Mouse (Mus musculus): ENCODE results near the gene Ntrk3.

Ntrk3 gene

GRCm38 (mm10) chr7:78440476-78440875 lies 297.3 kb downstream of the Ntrk3 start:
- DNase-seq, result no peak

DNA sequence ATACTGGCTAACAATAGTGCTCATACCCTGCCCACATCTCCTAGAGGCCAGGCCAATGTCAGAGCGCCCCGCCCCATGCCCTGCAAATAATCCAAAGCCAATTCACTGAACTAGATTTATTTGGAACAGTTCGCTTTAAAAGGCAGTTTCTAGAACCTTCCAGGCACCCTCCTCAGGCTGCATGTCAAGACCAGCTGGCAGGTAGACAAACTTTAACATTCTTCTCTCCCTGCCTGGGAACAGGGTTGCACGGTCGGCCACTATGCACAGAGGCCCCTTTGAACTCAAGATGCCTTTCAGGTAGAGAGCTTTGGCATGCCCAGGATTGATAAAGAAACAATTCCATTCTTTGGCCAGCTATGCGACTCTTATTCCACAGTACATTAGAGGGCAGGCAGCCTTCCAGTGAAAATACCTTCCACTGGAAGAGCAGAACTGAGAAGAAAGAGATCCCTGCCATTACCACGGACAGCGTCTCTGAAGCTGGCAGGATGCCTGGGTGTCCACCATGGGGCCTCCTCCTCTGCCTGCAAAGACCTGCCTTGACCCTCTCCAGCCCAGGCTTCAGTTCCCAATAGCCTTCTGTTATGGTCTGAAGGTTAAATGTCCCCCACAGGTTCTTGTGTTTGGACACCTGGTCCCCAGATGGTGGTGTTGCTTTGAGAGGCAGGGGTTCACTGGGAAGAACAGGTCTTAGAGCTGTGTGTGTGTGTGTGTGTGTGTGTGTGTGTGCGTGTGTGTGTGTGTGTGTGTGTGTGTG lies 298.3 kb downstream of the Ntrk3 start:
- DNase-seq, result no peak

DNA sequence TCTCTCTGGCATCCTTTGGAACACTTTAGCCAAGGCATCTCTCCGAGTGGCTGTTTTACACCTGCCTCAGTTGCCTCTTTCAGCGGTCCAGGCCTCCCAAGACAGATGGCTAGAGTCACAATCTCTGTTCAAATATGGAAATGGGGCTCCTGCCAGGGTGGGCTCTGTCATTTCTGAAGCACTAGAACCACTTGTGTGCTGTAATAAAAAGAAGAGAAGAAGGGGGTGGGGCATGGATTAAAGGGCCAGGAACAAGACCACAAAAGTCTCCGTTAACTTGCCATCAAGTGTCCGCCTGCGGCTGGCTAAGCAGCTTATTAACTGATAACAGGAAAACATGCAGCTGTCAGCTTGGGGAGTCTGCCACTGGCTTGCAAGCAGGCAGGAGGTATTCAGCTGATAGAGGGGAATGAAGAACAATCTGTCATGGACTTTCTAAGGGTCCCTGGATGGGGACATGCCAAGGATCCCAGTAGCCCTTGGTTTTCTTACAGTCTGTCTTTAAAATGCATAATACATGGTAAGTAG lies 304.1 kb downstream of the Ntrk3 start:
- no peak for DNase-seq

DNA sequence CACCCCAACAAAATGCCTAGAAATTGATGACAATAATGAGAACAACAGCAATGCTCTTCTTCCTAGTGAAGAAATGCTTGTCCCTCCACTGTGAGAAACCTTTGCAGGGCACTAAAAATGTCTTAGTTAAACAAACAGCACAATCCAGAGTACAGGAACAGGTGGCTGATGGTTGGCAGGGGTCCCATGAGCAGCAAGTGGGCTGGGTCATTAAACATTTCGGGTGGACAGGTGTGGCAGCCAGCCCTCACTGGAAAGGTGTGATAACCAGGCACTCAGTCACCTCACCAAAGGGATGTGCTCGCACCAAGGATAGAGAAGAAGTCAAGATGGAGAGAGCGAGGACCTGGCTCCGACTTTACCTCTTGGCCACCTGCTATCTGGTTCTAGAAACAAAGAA lies 306.2 kb downstream of the Ntrk3 start:
- DNase-seq, result no peak

GRCm38 (mm10) chr7:78412172-78412571 lies 325.6 kb downstream of the Ntrk3 start:
- DNase-seq, result no peak

GRCm38 (mm10) chr7:78409970-78410369 lies 327.8 kb downstream of the Ntrk3 start:
- no peak for DNase-seq

GRCm38 (mm10) chr7:78406641-78407291 lies 331.0 kb downstream of the Ntrk3 start:
- no peak for DNase-seq

GRCm38 (mm10) chr7:78404481-78404880 lies 333.3 kb downstream of the Ntrk3 start:
- DNase-seq, result no peak

GRCm38 (mm10) chr7:78402495-78402894 lies 335.3 kb downstream of the Ntrk3 start:
- no peak for DNase-seq

DNA sequence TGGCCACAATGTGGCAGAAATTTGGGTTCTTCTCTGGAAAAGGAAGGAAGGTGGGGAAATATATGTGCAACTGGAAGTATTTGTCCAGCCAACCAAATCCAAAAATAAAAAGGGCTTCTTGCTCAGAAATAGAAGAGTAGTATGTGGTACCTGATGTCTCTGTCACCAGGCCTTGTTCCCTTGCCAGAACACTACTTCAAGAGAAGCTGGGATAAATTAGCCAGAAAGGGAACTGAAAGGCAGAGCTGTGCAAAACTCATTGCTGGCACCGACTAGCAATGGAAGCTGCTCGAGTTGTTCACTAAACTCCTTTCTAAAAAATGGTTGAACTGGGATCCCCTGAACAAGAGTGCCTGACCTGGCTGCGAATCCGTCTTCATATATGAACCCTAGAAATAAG lies 337.6 kb downstream of the Ntrk3 start:
- no peak for DNase-seq

DNA sequence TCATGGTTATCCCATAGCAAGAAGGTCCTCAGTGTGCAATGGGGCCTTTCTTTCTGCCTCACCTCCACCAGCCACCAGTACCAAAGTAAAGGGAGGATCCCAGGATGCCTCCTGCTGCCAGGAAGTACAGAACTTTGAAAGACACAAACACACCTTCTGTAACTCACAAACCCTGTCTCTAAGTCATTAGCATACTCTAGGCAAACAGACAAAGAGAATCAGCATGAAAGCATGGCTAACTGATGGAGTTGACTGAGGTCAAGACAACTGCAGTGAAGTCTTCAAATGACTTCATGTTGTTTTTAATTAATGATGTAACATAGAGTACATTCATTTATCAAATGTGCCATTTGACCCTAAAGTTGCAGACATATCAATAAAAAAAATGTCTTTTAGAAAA lies 339.4 kb downstream of the Ntrk3 start:
- no peak for DNase-seq

- DNase-seq, result no peak
Measured at GRCm38 (mm10) chr7:78397215-78397614, 340.6 kb downstream of the Ntrk3 start.

- no peak for DNase-seq
Measured at GRCm38 (mm10) chr7:78390019-78390418, 347.8 kb downstream of the Ntrk3 start.

DNA sequence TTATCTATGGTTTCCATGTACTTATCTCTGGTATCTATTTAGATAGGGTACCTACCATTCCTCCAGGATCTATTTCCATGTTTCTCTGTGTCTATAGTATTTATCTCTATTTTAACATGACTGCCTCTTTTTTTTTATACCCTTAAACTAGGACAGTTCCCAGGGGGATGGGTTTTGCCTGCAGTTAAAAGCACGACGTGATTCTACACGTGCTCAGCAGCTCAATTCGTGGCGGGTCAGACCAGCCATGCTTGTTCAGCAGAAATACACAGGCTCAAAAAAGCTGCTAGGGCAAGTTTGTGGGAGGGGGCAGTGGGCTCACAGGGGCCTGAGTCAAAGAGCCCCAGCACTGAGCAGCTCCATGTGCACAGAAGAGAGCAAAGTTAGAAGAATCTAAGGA lies 349.7 kb downstream of the Ntrk3 start:
- no peak for DNase-seq

DNA sequence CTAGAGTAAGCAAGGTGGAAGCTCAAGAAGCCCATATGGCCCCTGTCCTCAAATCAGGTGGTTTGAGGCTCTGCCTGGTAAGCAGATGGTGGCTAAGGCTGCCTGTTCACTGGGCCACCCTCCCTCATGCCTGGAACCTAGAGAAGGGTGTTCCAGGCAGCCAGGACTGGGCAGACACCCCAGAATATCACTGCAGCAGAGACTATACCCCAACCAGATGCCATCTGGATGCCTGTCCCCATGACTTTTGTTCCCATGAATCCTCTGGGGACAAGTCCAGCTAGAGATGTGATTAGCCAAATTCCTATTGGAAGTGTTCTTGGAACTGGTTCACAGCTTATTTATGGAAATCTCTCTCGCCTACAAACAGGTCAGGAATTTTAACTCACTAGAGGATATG lies 351.8 kb downstream of the Ntrk3 start:
- no peak for DNase-seq

DNA sequence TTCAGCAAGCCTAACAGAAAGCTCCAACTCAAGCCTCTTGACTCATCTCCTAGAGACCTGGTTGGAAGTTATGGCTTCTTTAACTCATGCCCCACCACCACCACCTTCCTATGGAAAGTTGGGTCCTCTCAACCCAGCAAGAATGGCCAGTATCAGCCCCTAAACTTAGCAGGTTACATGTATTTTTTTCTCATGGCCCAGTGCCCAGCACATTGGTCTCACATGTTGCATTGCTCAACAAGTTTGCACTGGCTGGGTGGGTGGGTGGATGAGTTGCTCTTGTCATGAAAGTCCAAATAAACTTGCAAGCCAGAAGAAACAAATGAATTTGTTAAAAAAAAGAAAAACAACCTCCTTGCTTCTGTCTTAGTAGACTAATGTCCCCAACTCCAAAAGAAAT lies 353.7 kb downstream of the Ntrk3 start:
- DNase-seq, result no peak

GRCm38 (mm10) chr7:78382126-78382525 lies 355.7 kb downstream of the Ntrk3 start:
- DNase-seq, result no peak

DNA sequence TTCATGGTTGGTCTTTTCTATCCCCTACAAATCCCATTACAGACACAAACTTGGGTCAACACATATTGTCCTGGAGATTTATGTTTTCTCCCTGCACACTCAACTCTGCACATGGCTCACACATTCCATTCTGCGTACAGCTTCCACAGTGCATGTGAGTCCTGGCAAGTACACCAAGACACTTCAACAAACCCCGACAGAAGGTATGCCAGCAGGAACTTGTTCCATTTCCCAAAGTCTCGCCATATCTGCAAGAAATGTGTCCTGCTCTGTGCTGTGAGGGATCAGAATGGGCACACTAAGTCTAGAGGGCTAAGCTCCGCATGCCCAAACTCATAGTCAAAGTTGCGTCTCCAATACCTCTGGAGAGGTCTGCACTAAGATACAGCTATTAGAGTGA lies 358.0 kb downstream of the Ntrk3 start:
- no peak for DNase-seq

- no peak for DNase-seq
Measured at GRCm38 (mm10) chr7:78378306-78378705, 359.5 kb downstream of the Ntrk3 start.

DNA sequence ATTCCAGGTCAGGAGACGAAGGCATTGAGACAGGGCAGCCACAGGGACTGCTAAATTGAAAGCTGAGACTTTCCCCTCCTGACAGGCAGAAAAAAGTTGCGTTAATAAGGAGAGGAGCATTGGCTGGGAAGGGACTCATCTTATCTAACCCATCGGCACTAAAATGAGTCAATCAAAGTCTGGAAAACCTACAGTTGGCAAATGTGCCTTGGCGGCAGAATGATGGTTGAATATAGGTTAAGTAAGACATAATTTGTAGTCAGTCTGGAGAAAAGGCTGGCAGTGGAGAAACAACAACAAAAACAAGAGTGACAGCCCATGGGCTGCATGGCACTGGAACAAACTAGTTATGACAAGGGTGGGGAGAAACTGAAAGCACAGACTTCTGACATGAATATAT lies 360.9 kb downstream of the Ntrk3 start:
- DNase-seq, result no peak

GRCm38 (mm10) chr7:78361341-78362309 lies 376.2 kb downstream of the Ntrk3 start:
- DNase-seq, result no peak

GRCm38 (mm10) chr7:78347464-78347863 lies 390.3 kb downstream of the Ntrk3 start:
- no peak for DNase-seq

GRCm38 (mm10) chr7:78333422-78333821 lies 404.4 kb downstream of the Ntrk3 start:
- DNase-seq, result no peak

Measured in liver (tissue).